Comparison of ENCODE assay signal across 28 mouse cellular contexts in the genomic region with DNA sequence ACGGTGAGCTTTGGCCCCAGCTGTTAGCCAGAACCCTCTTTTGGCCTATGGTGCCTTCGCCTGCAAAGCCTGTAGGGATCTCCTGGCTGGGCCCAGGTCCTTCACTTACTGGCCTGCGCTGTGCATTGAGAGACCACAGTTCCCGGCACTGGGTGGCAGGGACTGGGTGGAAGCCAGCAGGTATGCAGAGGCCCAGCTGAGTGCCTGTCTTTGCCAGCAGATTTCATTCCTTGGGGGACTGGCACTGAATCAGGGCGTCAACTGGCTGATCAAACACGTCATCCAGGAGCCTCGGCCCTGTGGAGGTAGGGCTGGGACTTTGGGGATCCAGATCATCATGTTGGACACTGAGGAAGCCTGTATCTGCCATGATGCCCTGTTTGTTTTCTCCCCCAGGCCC. TPM values are rescaled to one million over a fixed set of nuclear protein-coding genes. Genes with fewer than 3 reads are reported as not detected.
DNase-seq lines count a peak whose midpoint lies in the region; ATAC-seq and TF ChIP-seq lines count a peak whose summit lies in the region.
"Had no signal": no experiment of that assay in that cellular context is flagged by ENCODE, and none has a peak within 500 bp of the region (broad histone marks: within the 10 kb centered on the region; RNA-seq: fewer than 3 reads in every experiment).

No protein-coding gene starts in this region.

- peaks cover 89% of the 10 kb centered on the region for H3K4me1 ChIP-seq in E14TG2a.4 (replicated peaks; ENCODE audit: low read depth, low read length)
- peaks cover 84% of the 10 kb centered on the region for H3K4me1 ChIP-seq in G1E (ENCODE audit: insufficient read depth, low read depth, low read length)
- peaks cover 22% of the 10 kb centered on the region for H3K4me1 ChIP-seq in stomach, embryonic 15.5 days

- no peak overlapping the region for H3K4me3 ChIP-seq in gastrocnemius, adult 2 months
- H3K4me3 ChIP-seq in E14TG2a.4 (replicated peaks; ENCODE audit: low read length) (peak overlapping the region; percentile 30; the same call in 1 of the 2 replicates), G1E (ENCODE audit: low read depth, low read length) (peak overlapping the region; percentile 55; the same call in 1 of the 2 replicates)
- no peak overlapping the region for H3K4me3 ChIP-seq in stomach, embryonic 15.5 days (replicated peaks)
- H3K4me3 ChIP-seq: embryonic facial prominence, embryonic 15.5 days; forebrain, embryonic 12.5 days; hindbrain, embryonic 13.5 days; kidney, embryonic 15.5 days; left cerebral cortex, adult 2 months; limb, embryonic 12.5 days had no signal

- H3K36me3 ChIP-seq in E14TG2a.4 (ENCODE audit: insufficient read depth, low read length) (peaks cover 63% of the 10 kb centered on the region), G1E (replicated peaks) (peaks cover 77% of the 10 kb centered on the region)
- H3K36me3 ChIP-seq in stomach, embryonic 15.5 days: peaks cover 28% of the 10 kb centered on the region

- no peak for ATAC-seq in G1E (ENCODE audit: extremely low read depth, insufficient number of reproducible peaks, low FRiP score, poor library complexity, severe bottlenecking)
- no peak for ATAC-seq in stomach, embryonic 15.5 days (ENCODE audit: insufficient read depth, low FRiP score, low read depth)
- ATAC-seq: forebrain, postnatal 0 days had no signal

- no peak overlapping the region for H3K9ac ChIP-seq in stomach, embryonic 15.5 days
- H3K9ac ChIP-seq: embryonic facial prominence, embryonic 15.5 days; forebrain, postnatal 0 days; kidney, embryonic 15.5 days; limb, embryonic 12.5 days had no signal

- WGBS in stomach, embryonic 15.5 days: 92% methylated on average over 7 of the region's 7 CpGs

- no peak for TF ChIP-seq CTCF in gastrocnemius, adult 2 months (IDR thresholded peaks at IDR 0.05)
- TF ChIP-seq CTCF in E14TG2a.4 (conservative IDR thresholded peaks at IDR 0.05; ENCODE audit: low read length) (no peak), G1E (IDR thresholded peaks at IDR 0.05; ENCODE audit: low read depth, low read length) (no peak)

- H3K9me3 ChIP-seq in E14TG2a.4 (ENCODE audit: low read length) (no peaks in the 10 kb centered on the region), G1E (replicated peaks) (no peaks in the 10 kb centered on the region)
- H3K9me3 ChIP-seq in stomach, embryonic 15.5 days: no peaks in the 10 kb centered on the region
- H3K9me3 ChIP-seq: embryonic facial prominence, embryonic 15.5 days; forebrain, embryonic 12.5 days; hindbrain, embryonic 13.5 days; kidney, embryonic 15.5 days; limb, embryonic 12.5 days had no signal

- no peak overlapping the region for H3K27ac ChIP-seq in gastrocnemius, adult 2 months
- H3K27ac ChIP-seq in stomach, embryonic 15.5 days: 0 out of 2 replicates have a peak overlapping the region, but pooled peaks have one; percentile 13
- H3K27ac ChIP-seq: embryonic facial prominence, embryonic 15.5 days; forebrain, embryonic 12.5 days; hindbrain, embryonic 13.5 days; kidney, embryonic 15.5 days; left cerebral cortex, adult 2 months; limb, embryonic 12.5 days had no signal

- peak; percentile 21 for DNase-seq in gastrocnemius, adult 2 months
- no peak for DNase-seq in gastrocnemius, postnatal 25 days
- no peak for DNase-seq in G1E (ENCODE audit: low spot score)
- DNase-seq in embryo, embryonic 11 days: no peak
- no peak for DNase-seq in adrenal gland, postnatal 10 days
- DNase-seq: adrenal gland, adult 8-10 months; B cell, adult 2 months; cerebellum, adult 18-20 months; cerebellum, postnatal 36 days; forebrain, postnatal 0 days; gastrocnemius, postnatal 10 days; heart, postnatal 4 days; kidney, adult 18-20 months; kidney, postnatal 25 days; midbrain, embryonic 14.5 days; retina, postnatal 1 day; right cerebral cortex, postnatal 14 days; thymus, adult 18-20 months; thymus, postnatal 25 days had no signal

- intact Hi-C loops in gastrocnemius, adult 2 months (cut with DNase I): no loop called here

- H3K27me3 ChIP-seq in E14TG2a.4 (ENCODE audit: insufficient read depth, low read length) (no peaks in the 10 kb centered on the region), G1E (ENCODE audit: insufficient read depth, low read length) (no peaks in the 10 kb centered on the region)
- H3K27me3 ChIP-seq in stomach, embryonic 15.5 days (replicated peaks): no peaks in the 10 kb centered on the region
- H3K27me3 ChIP-seq: embryonic facial prominence, embryonic 15.5 days; forebrain, embryonic 12.5 days; hindbrain, embryonic 13.5 days; kidney, embryonic 15.5 days; limb, embryonic 12.5 days had no signal

- H3K4me2 ChIP-seq in stomach, embryonic 15.5 days: no peak overlapping the region
- H3K4me2 ChIP-seq: embryonic facial prominence, embryonic 15.5 days; forebrain, embryonic 12.5 days; heart, embryonic 11.5 days; hindbrain, embryonic 13.5 days; kidney, embryonic 15.5 days; limb, embryonic 12.5 days had no signal

RNA-seq across cellular contexts. Expression of a gene that starts 3.7 kb away (rescaled TPM):
- 1 to 10 TPM; 5.3 to 6.1 TPM for total RNA-seq in gastrocnemius, adult 2 months (2021)
- 1 to 10 TPM; 5.2 to 6.8 TPM for total RNA-seq in gastrocnemius, postnatal 25 days (2021)
- total RNA-seq in G1E (2014; fragmentation: Nextera tagmentation) (16.0 and 17.3 TPM in 2 replicates), G1E (2017) (23.2 and 25.0 TPM in 2 replicates)
- polyA plus RNA-seq in G1E (2012): 25.8 and 28.0 TPM in 2 replicates
- 42.5 and 45.5 TPM in 2 replicates for polyA plus RNA-seq in stomach, embryonic 15.5 days (2015; fragmentation: Nextera tagmentation; extraction: Ambion mirVana)
- total RNA-seq in adrenal gland, postnatal 10 days (2021): 10 to 100 TPM; 14.5 to 23.6 TPM

RNA-seq across cellular contexts. Expression of a gene that starts 19.9 kb away (rescaled TPM):
- total RNA-seq in gastrocnemius, adult 2 months (2021): 100 to 1,000 TPM; 362 to 422 TPM
- 100 to 1,000 TPM; 315 to 363 TPM for total RNA-seq in gastrocnemius, postnatal 25 days (2021)
- total RNA-seq in G1E (2014; fragmentation: Nextera tagmentation) (28.6 and 44.4 TPM in 2 replicates), G1E (2017) (16.1 and 17.2 TPM in 2 replicates)
- polyA plus RNA-seq in G1E (2012): 34.2 and 43.2 TPM in 2 replicates
- 22.2 and 24.2 TPM in 2 replicates for polyA plus RNA-seq in stomach, embryonic 15.5 days (2015; fragmentation: Nextera tagmentation; extraction: Ambion mirVana)
- 100 to 1,000 TPM; 317 to 355 TPM for total RNA-seq in adrenal gland, postnatal 10 days (2021)

RNA-seq across cellular contexts. Expression of a gene that starts 20.1 kb away (rescaled TPM):
- 10 to 100 TPM; 48.9 to 86.1 TPM for total RNA-seq in gastrocnemius, adult 2 months (2021)
- 10 to 100 TPM; 67.1 to 68.5 TPM for total RNA-seq in gastrocnemius, postnatal 25 days (2021)
- total RNA-seq in G1E (2014; fragmentation: Nextera tagmentation): 87.0 and 106 TPM in 2 replicates
- total RNA-seq in G1E (2017): 74.1 and 81.5 TPM in 2 replicates
- 502 and 583 TPM in 2 replicates for polyA plus RNA-seq in G1E (2012)
- 128 and 137 TPM in 2 replicates for polyA plus RNA-seq in stomach, embryonic 15.5 days (2015; fragmentation: Nextera tagmentation; extraction: Ambion mirVana)
- 100 to 1,000 TPM; 152 to 170 TPM for total RNA-seq in adrenal gland, postnatal 10 days (2021)

RNA-seq across cellular contexts. Expression of a gene that starts 31.7 kb away (rescaled TPM):
- total RNA-seq in gastrocnemius, adult 2 months (2021): 10 to 100 TPM; 15.5 to 39.0 TPM
- total RNA-seq in gastrocnemius, postnatal 25 days (2021): 10 to 100 TPM; 22.8 to 23.8 TPM
- total RNA-seq in G1E (2014; fragmentation: Nextera tagmentation): 9.5 and 12.0 TPM in 2 replicates
- 9.2 and 13.5 TPM in 2 replicates for total RNA-seq in G1E (2017)
- polyA plus RNA-seq in G1E (2012): 8.1 and 9.0 TPM in 2 replicates
- 20.8 and 24.3 TPM in 2 replicates for polyA plus RNA-seq in stomach, embryonic 15.5 days (2015; fragmentation: Nextera tagmentation; extraction: Ambion mirVana)
- 100 to 1,000 TPM in 1 of 2 experiments, 10 to 100 TPM in 1; 97.5 to 111 TPM for total RNA-seq in adrenal gland, postnatal 10 days (2021)

RNA-seq across cellular contexts. Expression of a gene that starts 36.6 kb away (rescaled TPM):
- 10 to 100 TPM; 12.7 to 18.8 TPM for total RNA-seq in gastrocnemius, adult 2 months (2021)
- total RNA-seq in gastrocnemius, postnatal 25 days (2021): 10 to 100 TPM; 16.2 to 21.2 TPM
- total RNA-seq in G1E (2014; fragmentation: Nextera tagmentation): 20.8 and 24.8 TPM in 2 replicates
- total RNA-seq in G1E (2017): 31.3 and 47.2 TPM in 2 replicates
- polyA plus RNA-seq in G1E (2012): 23.3 and 24.9 TPM in 2 replicates
- 92.6 and 94.6 TPM in 2 replicates for polyA plus RNA-seq in stomach, embryonic 15.5 days (2015; fragmentation: Nextera tagmentation; extraction: Ambion mirVana)
- total RNA-seq in adrenal gland, postnatal 10 days (2021): 10 to 100 TPM; 70.9 to 89.7 TPM

Comparison
In these comparisons a context has a peak if more than half of its experiments do, and no peak if none do; other contexts are left out.
1. H3K4me3 ChIP-seq: peak in E14TG2a.4 (single experiment) and G1E (single experiment); none in gastrocnemius, adult 2 months (single experiment) and stomach, embryonic 15.5 days (single experiment).
2. RNA of a gene that starts 19.9 kb away (total RNA-seq): 362 to 422 TPM in gastrocnemius, adult 2 months, 315 to 363 TPM in gastrocnemius, postnatal 25 days and 317 to 355 TPM in adrenal gland, postnatal 10 days; 16.1 to 44.4 TPM in G1E; every median in the first group is over 4 times any median in the second.